Comparison of ENCODE assay signal across 8 mouse cellular contexts in the genomic region with DNA sequence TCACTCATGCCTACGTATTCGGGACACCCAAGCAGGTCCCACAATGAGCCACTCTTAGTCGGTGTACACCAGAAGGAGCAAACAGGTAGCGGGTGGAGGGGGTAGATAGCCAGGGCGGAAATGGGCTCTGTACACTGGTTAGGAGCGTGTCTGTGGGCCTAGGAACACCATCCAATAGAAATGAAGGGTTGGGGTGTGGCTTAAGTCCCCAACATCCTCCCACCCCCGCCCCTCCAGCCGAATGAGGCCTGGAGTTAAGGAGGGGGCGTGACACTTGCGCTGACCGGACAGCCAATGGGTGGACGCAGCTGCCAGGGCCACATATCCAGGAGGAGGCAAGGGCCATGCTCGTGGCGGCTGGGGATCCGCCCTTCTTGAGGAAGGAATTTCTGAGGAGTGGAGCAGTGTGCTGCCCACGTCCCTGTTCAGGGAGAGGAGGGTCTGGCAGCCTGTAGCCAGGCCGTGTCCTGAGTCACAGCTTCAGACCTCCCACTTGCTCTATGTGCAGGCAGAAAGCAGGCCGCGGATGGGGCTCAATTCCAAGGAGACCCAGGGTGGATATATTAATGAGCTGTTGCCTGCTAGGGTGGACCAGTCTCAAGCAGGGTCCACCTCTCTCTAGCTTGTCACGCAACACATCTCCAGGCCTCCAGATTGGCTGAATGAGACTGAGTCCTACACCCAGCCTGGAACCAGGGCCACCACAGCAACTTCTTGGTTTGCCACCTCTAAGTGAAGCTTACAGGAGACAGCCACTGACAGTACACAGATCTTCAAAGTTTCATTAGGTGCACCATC. TPM values are rescaled to one million over a fixed set of nuclear protein-coding genes. Genes with fewer than 3 reads are reported as not detected.
A peak's percentile ranks its signal among the peaks of the same experiment; 100 is the strongest.
DNase-seq lines count a peak whose midpoint lies in the region; ATAC-seq and TF ChIP-seq lines count a peak whose summit lies in the region.
"Had no signal": no experiment of that assay in that cellular context is flagged by ENCODE, and none has a peak within 500 bp of the region (broad histone marks: within the 10 kb centered on the region; RNA-seq: fewer than 3 reads in every experiment).

No protein-coding gene starts in this region.

- H3K4me1 ChIP-seq in heart, embryonic 14.5 days (ENCODE audit: control insufficient read depth in 2 of 2, insufficient read depth in 2 of 2, low read length in 2 of 2), result peaks cover 0 to 5% of the 10 kb centered on the region in 2 experiments; a peak in 1 of 4 replicates
- H3K4me1 ChIP-seq in kidney, postnatal 0 days (replicated peaks; ENCODE audit: insufficient read depth, low read length), result peaks cover 12% of the 10 kb centered on the region; the same call in 1 of the 2 replicates
- H3K4me1 ChIP-seq in stomach, embryonic 15.5 days, result peaks cover 34% of the 10 kb centered on the region

- H3K4me2 ChIP-seq in heart, embryonic 14.5 days (ENCODE audit: low read length), result peak overlapping the region; percentile 65
- peak overlapping the region; percentile 49 for H3K4me2 ChIP-seq in kidney, postnatal 0 days (ENCODE audit: low read length)
- peak overlapping the region; percentile 52 for H3K4me2 ChIP-seq in stomach, embryonic 15.5 days

- 7% methylated on average over 20 of the region's 20 CpGs for WGBS in heart, embryonic 14.5 days
- WGBS in kidney, postnatal 0 days, result 5% methylated on average over 20 of the region's 20 CpGs
- WGBS in stomach, embryonic 15.5 days, result 5% methylated on average over 20 of the region's 20 CpGs

- peak; percentile 38 for ATAC-seq in erythroblast, adult 5-6 weeks (replicated peaks; ENCODE audit: low FRiP score, poor library complexity, severe bottlenecking)
- peak; percentile 86 for ATAC-seq in heart, embryonic 14.5 days (ENCODE audit: insufficient number of reproducible peaks, insufficient read depth, low FRiP score, low read depth)
- ATAC-seq in kidney, postnatal 0 days (replicated peaks; ENCODE audit: low FRiP score, low read depth), result peak; percentile 92
- peak; percentile 89 for ATAC-seq in stomach, embryonic 15.5 days (ENCODE audit: insufficient read depth, low FRiP score, low read depth)

- H3K27me3 ChIP-seq in heart, embryonic 14.5 days (ENCODE audit: control insufficient read depth, insufficient read depth, low read length), result no peaks in the 10 kb centered on the region
- no peaks in the 10 kb centered on the region for H3K27me3 ChIP-seq in kidney, postnatal 0 days (ENCODE audit: insufficient read depth, low read length)
- H3K27me3 ChIP-seq in stomach, embryonic 15.5 days (replicated peaks), result no peaks in the 10 kb centered on the region

- peak overlapping the region; percentile 50; the same call in 1 of the 2 replicates for H3K9ac ChIP-seq in heart, embryonic 14.5 days (ENCODE audit: low read length)
- peak overlapping the region; percentile 32; the same call in 1 of the 2 replicates for H3K9ac ChIP-seq in kidney, postnatal 0 days (ENCODE audit: low read depth, low read length)
- no peak overlapping the region for H3K9ac ChIP-seq in stomach, embryonic 15.5 days

- H3K27ac ChIP-seq in heart, embryonic 14.5 days (replicated peaks in 1 of 2; ENCODE audit: control insufficient read depth in 1 of 2, insufficient read depth in 1 of 2, low read depth in 2 of 2, low read length in 2 of 2), result peak overlapping the region in 1 of 2 experiments; percentile 39; a peak in 1 of 4 replicates
- peak overlapping the region; percentile 71 for H3K27ac ChIP-seq in kidney, postnatal 0 days
- H3K27ac ChIP-seq in stomach, embryonic 15.5 days, result peak overlapping the region; percentile 59; the same call in 1 of the 2 replicates

- no peak for TF ChIP-seq CTCF in kidney, postnatal 0 days (IDR thresholded peaks at IDR 0.05; ENCODE audit: low read depth)

- no peaks in the 10 kb centered on the region for H3K36me3 ChIP-seq in heart, embryonic 14.5 days (ENCODE audit: control insufficient read depth, insufficient read depth, low read length)
- no peaks in the 10 kb centered on the region for H3K36me3 ChIP-seq in kidney, postnatal 0 days (ENCODE audit: insufficient read depth, low read length)
- no peaks in the 10 kb centered on the region for H3K36me3 ChIP-seq in stomach, embryonic 15.5 days

- H3K9me3 ChIP-seq in heart, embryonic 14.5 days (ENCODE audit: control insufficient read depth, low read length), result no peaks in the 10 kb centered on the region
- H3K9me3 ChIP-seq in kidney, postnatal 0 days (replicated peaks; ENCODE audit: low read length), result no peaks in the 10 kb centered on the region
- H3K9me3 ChIP-seq in stomach, embryonic 15.5 days, result no peaks in the 10 kb centered on the region

- H3K4me3 ChIP-seq in heart, embryonic 14.5 days (ENCODE audit: control insufficient read depth in 1 of 2, insufficient read depth in 1 of 2, low read depth in 1 of 2, low read length in 2 of 2), result peak overlapping the region; percentile 25 to 27
- H3K4me3 ChIP-seq in kidney, postnatal 0 days (replicated peaks; ENCODE audit: low read depth, low read length), result peak overlapping the region; percentile 11; the same call in 1 of the 2 replicates
- H3K4me3 ChIP-seq in stomach, embryonic 15.5 days (replicated peaks), result peak overlapping the region; percentile 25; the same call in 1 of the 2 replicates

- DNase-seq in cerebellum, adult 11-12 months, result peak; percentile 93
- peak; percentile 94 for DNase-seq in kidney, postnatal 0 days (ENCODE audit: low spot score)
- peak; percentile 88 for DNase-seq in lung, postnatal 36 days
- no peak for DNase-seq in spleen, adult 12 weeks (ENCODE audit: low spot score)

RNA-seq across cellular contexts. Expression of a gene that starts 2.1 kb away (rescaled TPM):
- not detected in 2 replicates for total RNA-seq in erythroblast, adult 5-6 weeks (2015; ENCODE audit: low replicate concordance)
- not detected in 2 replicates for total RNA-seq in erythroblast, adult 5-6 weeks (2017; ENCODE audit: low replicate concordance)
- 0.34 and 0.77 TPM in 2 replicates for polyA plus RNA-seq in heart, embryonic 14.5 days (2014; fragmentation: Nextera tagmentation; extraction: Ambion mirVana)
- 3.5 and 3.8 TPM in 2 replicates for polyA plus RNA-seq in kidney, postnatal 0 days (2015; fragmentation: Nextera tagmentation; extraction: Ambion mirVana)
- 2.8 and 4.5 TPM in 2 replicates for polyA plus RNA-seq in stomach, embryonic 15.5 days (2015; fragmentation: Nextera tagmentation; extraction: Ambion mirVana)

RNA-seq across cellular contexts. Expression of a gene that starts 11.9 kb away (rescaled TPM):
- total RNA-seq in erythroblast, adult 5-6 weeks (2015; ENCODE audit: low replicate concordance), result not detected in 2 replicates
- not detected in 2 replicates for total RNA-seq in erythroblast, adult 5-6 weeks (2017; ENCODE audit: low replicate concordance)
- polyA plus RNA-seq in heart, embryonic 14.5 days (2014; fragmentation: Nextera tagmentation; extraction: Ambion mirVana), result not detected in 2 replicates
- not detected in 2 replicates for polyA plus RNA-seq in kidney, postnatal 0 days (2015; fragmentation: Nextera tagmentation; extraction: Ambion mirVana)
- polyA plus RNA-seq in stomach, embryonic 15.5 days (2015; fragmentation: Nextera tagmentation; extraction: Ambion mirVana), result not detected in 2 replicates
- polyA plus RNA-seq: large intestine, adult 2 months had no signal

RNA-seq across cellular contexts. Expression of a gene that starts 18.9 kb away (rescaled TPM):
- total RNA-seq in erythroblast, adult 5-6 weeks (2015; ENCODE audit: low replicate concordance), result 3.8 and 4.6 TPM in 2 replicates
- total RNA-seq in erythroblast, adult 5-6 weeks (2017; ENCODE audit: low replicate concordance), result 1.3 and 2.2 TPM in 2 replicates
- polyA plus RNA-seq in heart, embryonic 14.5 days (2014; fragmentation: Nextera tagmentation; extraction: Ambion mirVana), result 2.4 and 3.0 TPM in 2 replicates
- 7.7 and 8.7 TPM in 2 replicates for polyA plus RNA-seq in kidney, postnatal 0 days (2015; fragmentation: Nextera tagmentation; extraction: Ambion mirVana)
- 9.1 and 10.3 TPM in 2 replicates for polyA plus RNA-seq in stomach, embryonic 15.5 days (2015; fragmentation: Nextera tagmentation; extraction: Ambion mirVana)

Comparison
In these comparisons a context has a peak if more than half of its experiments do, and no peak if none do; other contexts are left out.
1. ATAC-seq: peak in every context shown above with its lines; median percentile 92 in kidney, postnatal 0 days; 89 in stomach, embryonic 15.5 days; 86 in heart, embryonic 14.5 days; 38 in erythroblast, adult 5-6 weeks.